Mouse (Mus musculus): ENCODE results near the gene Abhd15. TPM values are rescaled to one million over a fixed set of nuclear protein-coding genes. Genes with fewer than 3 reads are reported as not detected.

The Abhd15 gene
- total RNA-seq (2021): 1 to 10 TPM; 1.4 to 1.7 TPM
- long read RNA-seq, experiment 1, partial matches to known transcripts: 0 of 8 reads
- long read RNA-seq, experiment 1, other reads (novel, unspliced or antisense): 8 of 8 reads
- long read RNA-seq, experiment 2, partial matches to known transcripts: 0 of 6 reads
- long read RNA-seq, experiment 2, other reads (novel, unspliced or antisense): 4 of 6 reads

- peak in 1 of 2 experiments; percentile 66 for DNase-seq (ENCODE audit: extremely low spot score in 1 of 2, low spot score in 2 of 2)
- no peak; the same call in 1 of the 2 replicates for TF ChIP-seq CTCF (IDR thresholded peaks at IDR 0.05)
- H3K27ac ChIP-seq: 0 out of 2 replicates have a peak within 1 kb of the TSS, but pooled peaks have one; percentile 13
- intact Hi-C loops (cut with DNase I): no loop called here
- peak within 1 kb of the TSS; percentile 48 for H3K4me3 ChIP-seq
Observed at GRCm38 (mm10) chr11:77514832-77515636, at the start of gene Abhd15. TSS of gene Abhd15 (plus strand) at chr11:77515121.

- TF ChIP-seq CTCF (IDR thresholded peaks at IDR 0.05): no peak
Observed at GRCm38 (mm10) chr11:77466544-77466943, 48.4 kb upstream of the Abhd15 start.

GRCm38 (mm10) chr11:77467157-77467556, 47.8 kb upstream of the Abhd15 start:
- no peak overlapping the region for H3K27ac ChIP-seq
- no peak overlapping the region for H3K4me3 ChIP-seq
- intact Hi-C loops (cut with DNase I): no loop called here
- peak; percentile 70 to 73 for DNase-seq (ENCODE audit: extremely low spot score in 1 of 2, low spot score in 2 of 2)
- TF ChIP-seq CTCF (IDR thresholded peaks at IDR 0.05): peak; percentile 75

More at GRCm38 (mm10) chr11:77466544-77466943, 48.4 kb upstream of the Abhd15 start:
- Histone ChIP-seq H3K27ac (no peak overlapping the region), H3K4me3 (no peak overlapping the region)
- DNase-seq (ENCODE audit: extremely low spot score in 1 of 2, low spot score in 2 of 2): no peak
- intact Hi-C loops (cut with DNase I): no loop called here

GRCm38 (mm10) chr11:77467784-77468183, 47.1 kb upstream of the Abhd15 start:
- intact Hi-C loops (cut with DNase I): no loop called here
- H3K4me3 ChIP-seq: 0 out of 2 replicates have a peak overlapping the region, but pooled peaks have one; percentile 15
- DNase-seq (ENCODE audit: extremely low spot score in 1 of 2, low spot score in 2 of 2): peak; percentile 76 to 82
- peak; percentile 83 for TF ChIP-seq CTCF (IDR thresholded peaks at IDR 0.05)
- no peak overlapping the region for H3K27ac ChIP-seq

GRCm38 (mm10) chr11:77468397-77468796, 46.5 kb upstream of the Abhd15 start:
- Histone ChIP-seq H3K27ac (no peak overlapping the region), H3K4me3 (no peak overlapping the region)
- intact Hi-C loops (cut with DNase I): no loop called here
- no peak for DNase-seq (ENCODE audit: extremely low spot score in 1 of 2, low spot score in 2 of 2)
- TF ChIP-seq CTCF (IDR thresholded peaks at IDR 0.05): no peak

GRCm38 (mm10) chr11:77471407-77471806, 43.5 kb upstream of the Abhd15 start:
- TF ChIP-seq CTCF (IDR thresholded peaks at IDR 0.05): no peak
- Histone ChIP-seq H3K27ac (no peak overlapping the region), H3K4me3 (no peak overlapping the region)
- DNase-seq (ENCODE audit: extremely low spot score in 1 of 2, low spot score in 2 of 2): no peak
- intact Hi-C loops (cut with DNase I): no loop called here

GRCm38 (mm10) chr11:77472775-77473174, 42.1 kb upstream of the Abhd15 start:
- no peak overlapping the region for H3K27ac ChIP-seq
- no peak for DNase-seq (ENCODE audit: extremely low spot score in 1 of 2, low spot score in 2 of 2)
- TF ChIP-seq CTCF (IDR thresholded peaks at IDR 0.05): no peak
- H3K4me3 ChIP-seq: no peak overlapping the region
- intact Hi-C loops (cut with DNase I): no loop called here

GRCm38 (mm10) chr11:77476216-77476615, 38.7 kb upstream of the Abhd15 start:
- no peak for TF ChIP-seq CTCF (IDR thresholded peaks at IDR 0.05)
- intact Hi-C loops (cut with DNase I): no loop called here
- DNase-seq (ENCODE audit: extremely low spot score in 1 of 2, low spot score in 2 of 2): no peak

GRCm38 (mm10) chr11:77476895-77477294, 38.0 kb upstream of the Abhd15 start:
- no peak overlapping the region for H3K4me3 ChIP-seq
- no peak for DNase-seq (ENCODE audit: extremely low spot score in 1 of 2, low spot score in 2 of 2)
- TF ChIP-seq CTCF (IDR thresholded peaks at IDR 0.05): no peak
- intact Hi-C loops (cut with DNase I): no loop called here
- H3K27ac ChIP-seq: no peak overlapping the region

More at GRCm38 (mm10) chr11:77476216-77476615, 38.7 kb upstream of the Abhd15 start:
- H3K27ac ChIP-seq: no peak overlapping the region
- no peak overlapping the region for H3K4me3 ChIP-seq

GRCm38 (mm10) chr11:77483043-77483442, 31.9 kb upstream of the Abhd15 start:
- no peak for TF ChIP-seq CTCF (IDR thresholded peaks at IDR 0.05)
- intact Hi-C loops (cut with DNase I): no loop called here
- DNase-seq (ENCODE audit: extremely low spot score in 1 of 2, low spot score in 2 of 2): no peak
- no peak overlapping the region for H3K27ac ChIP-seq
- H3K4me3 ChIP-seq: no peak overlapping the region

GRCm38 (mm10) chr11:77483510-77484255, 31.2 kb upstream of the Abhd15 start:
- Histone ChIP-seq H3K4me3 (no peak overlapping the region), H3K27ac (no peak overlapping the region)
- intact Hi-C loops (cut with DNase I): no loop called here
- TF ChIP-seq CTCF (IDR thresholded peaks at IDR 0.05): no peak
- no peak for DNase-seq (ENCODE audit: extremely low spot score in 1 of 2, low spot score in 2 of 2)

- DNase-seq (ENCODE audit: extremely low spot score in 1 of 2, low spot score in 2 of 2): no peak
- intact Hi-C loops (cut with DNase I): no loop called here
- Histone ChIP-seq H3K4me3 (peak overlapping the region; percentile 14; the same call in 1 of the 2 replicates), H3K27ac (no peak overlapping the region)
- no peak for TF ChIP-seq CTCF (IDR thresholded peaks at IDR 0.05)
Observed at GRCm38 (mm10) chr11:77485229-77485628, 29.7 kb upstream of the Abhd15 start.

All from left cerebral cortex, adult 2 months (tissue).